29 mouse cellular contexts compared by ENCODE assay signal in the genomic region with DNA sequence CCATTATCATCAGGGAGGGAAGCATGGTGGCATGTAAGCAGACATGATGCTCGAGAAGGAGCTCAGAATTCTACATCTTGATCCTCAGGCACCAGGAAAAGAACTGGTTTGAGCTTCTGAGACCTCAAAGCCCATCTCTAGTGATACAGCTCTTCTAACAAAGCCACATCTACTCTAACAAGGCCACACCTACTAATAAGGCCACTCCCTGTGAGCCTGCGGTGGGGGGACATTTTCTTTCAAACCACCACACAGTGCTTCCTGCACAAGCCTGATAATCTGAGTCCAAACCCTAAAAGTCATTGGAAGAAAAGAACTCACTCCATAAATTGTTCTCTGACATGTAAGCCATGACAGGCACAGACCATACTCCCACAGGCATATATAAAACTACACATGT.
DNase-seq lines count a peak whose midpoint lies in the region; ATAC-seq and TF ChIP-seq lines count a peak whose summit lies in the region.
"Had no signal": no experiment of that assay in that cellular context is flagged by ENCODE, and none has a peak within 500 bp of the region (broad histone marks: within the 10 kb centered on the region; RNA-seq: fewer than 3 reads in every experiment).

No protein-coding gene starts in this region.

- WGBS in liver, postnatal 0 days (ENCODE audit: insufficient replicate concordance): 69% methylated on average over 2 of the region's 2 CpGs
- 40% methylated on average over 2 of the region's 2 CpGs for WGBS in liver, embryonic 14.5 days (ENCODE audit: insufficient replicate concordance)
- WGBS in embryonic facial prominence, embryonic 10.5 days: 83% methylated on average over 2 of the region's 2 CpGs

- H3K9me3 ChIP-seq in liver, postnatal 0 days (ENCODE audit: low read length): no peaks in the 10 kb centered on the region
- H3K9me3 ChIP-seq in liver, embryonic 14.5 days (ENCODE audit: control insufficient read depth, low read length): no peaks in the 10 kb centered on the region
- no peaks in the 10 kb centered on the region for H3K9me3 ChIP-seq in embryonic facial prominence, embryonic 10.5 days
- H3K9me3 ChIP-seq: embryonic facial prominence, embryonic 13.5 days; embryonic facial prominence, embryonic 15.5 days; forebrain, embryonic 10.5 days; forebrain, embryonic 12.5 days; G1E had no signal

- H3K4me3 ChIP-seq in liver, postnatal 0 days (ENCODE audit: low read depth, low read length): no peak overlapping the region
- H3K4me3 ChIP-seq in liver, embryonic 14.5 days (ENCODE audit: insufficient read depth in 1 of 2, low read depth in 2 of 2, low read length in 2 of 2): no peak overlapping the region
- H3K4me3 ChIP-seq in embryonic facial prominence, embryonic 10.5 days: no peak overlapping the region
- H3K4me3 ChIP-seq: embryonic facial prominence, embryonic 13.5 days; embryonic facial prominence, embryonic 15.5 days; erythroblast, embryonic 14.5 days; forebrain, embryonic 10.5 days; forebrain, embryonic 12.5 days had no signal

- DNase-seq in liver: peak; percentile 7
- no peak for DNase-seq in liver, postnatal 0 days
- no peak for DNase-seq in liver, embryonic 14.5 days (ENCODE audit: low read depth in 3 of 3, low spot score in 3 of 3)
- no peak for DNase-seq in embryonic facial prominence, embryonic 10.5 days (ENCODE audit: low spot score)
- DNase-seq in lung, postnatal 25 days (ENCODE audit: low spot score): no peak
- no peak for DNase-seq in embryo, embryonic 11 days
- DNase-seq: adrenal gland, adult 8-10 months; adrenal gland, postnatal 14 days; adrenal gland, postnatal 36 days; B cell, adult 2 months; cerebellum, adult 11-12 months; cerebellum, adult 2 months; cerebellum, adult 9-10 months; cerebellum, postnatal 10 days; cerebellum, postnatal 25 days had no signal

- H3K36me3 ChIP-seq in liver, postnatal 0 days (replicated peaks; ENCODE audit: insufficient read depth, low read length): no peaks in the 10 kb centered on the region
- no peaks in the 10 kb centered on the region for H3K36me3 ChIP-seq in liver, embryonic 14.5 days (replicated peaks; ENCODE audit: control insufficient read depth, insufficient read depth, low read depth)
- H3K36me3 ChIP-seq in embryonic facial prominence, embryonic 10.5 days (replicated peaks): no peaks in the 10 kb centered on the region
- H3K36me3 ChIP-seq: embryonic facial prominence, embryonic 13.5 days; embryonic facial prominence, embryonic 15.5 days; forebrain, embryonic 10.5 days; forebrain, embryonic 12.5 days; G1E had no signal

- no peak overlapping the region for H3K4me2 ChIP-seq in liver, postnatal 0 days (ENCODE audit: low read depth, low read length)
- no peak overlapping the region for H3K4me2 ChIP-seq in liver, embryonic 14.5 days (ENCODE audit: low read depth)
- H3K4me2 ChIP-seq: embryonic facial prominence, embryonic 13.5 days; embryonic facial prominence, embryonic 15.5 days; forebrain, embryonic 12.5 days had no signal

- no peak for ATAC-seq in liver, postnatal 0 days
- ATAC-seq in common myeloid progenitor, adult 5-6 weeks (replicated peaks; ENCODE audit: low read depth, poor library complexity, severe bottlenecking): 0 out of 2 replicates have a peak, but pooled peaks have one; percentile 32
- peak; percentile 56; the same call in 1 of the 2 replicates for ATAC-seq in liver, embryonic 14.5 days (ENCODE audit: insufficient read depth)
- peak; percentile 66 for ATAC-seq in megakaryocyte progenitor cell, adult 5-6 weeks (replicated peaks; ENCODE audit: poor library complexity)
- ATAC-seq: activated CD4-positive, CD25-positive, alpha-beta regulatory T cell, adult 4 months; CD4-positive, CD25-positive, alpha-beta regulatory T cell, adult 4 months; forebrain, embryonic 14.5 days; forebrain, embryonic 16.5 days; Patski had no signal

- no peaks in the 10 kb centered on the region for H3K27me3 ChIP-seq in liver, postnatal 0 days (ENCODE audit: insufficient read depth, low read length)
- H3K27me3 ChIP-seq in liver, embryonic 14.5 days (ENCODE audit: control insufficient read depth, insufficient read depth, low read length): no peaks in the 10 kb centered on the region
- H3K27me3 ChIP-seq in embryonic facial prominence, embryonic 10.5 days (replicated peaks; ENCODE audit: low read depth, poor library complexity, severe bottlenecking): no peaks in the 10 kb centered on the region
- H3K27me3 ChIP-seq: CH12.LX; embryonic facial prominence, embryonic 13.5 days; embryonic facial prominence, embryonic 15.5 days; forebrain, embryonic 12.5 days had no signal

- no peak overlapping the region for H3K27ac ChIP-seq in liver, postnatal 0 days (ENCODE audit: low read depth)
- no peak overlapping the region for H3K27ac ChIP-seq in liver, embryonic 14.5 days
- H3K27ac ChIP-seq in embryonic facial prominence, embryonic 10.5 days (replicated peaks): no peak overlapping the region
- H3K27ac ChIP-seq: embryonic facial prominence, embryonic 13.5 days; embryonic facial prominence, embryonic 15.5 days; forebrain, embryonic 10.5 days; forebrain, embryonic 12.5 days had no signal

- TF ChIP-seq CTCF in liver, postnatal 0 days (IDR thresholded peaks at IDR 0.05; ENCODE audit: low read depth): no peak
- TF ChIP-seq CTCF in liver, embryonic 14.5 days (IDR thresholded peaks at IDR 0.05; ENCODE audit: low read depth): no peak

- H3K4me1 ChIP-seq in liver, postnatal 0 days (ENCODE audit: insufficient read depth): no peaks in the 10 kb centered on the region
- peaks cover 0 to 3% of the 10 kb centered on the region in 2 experiments; a peak in 2 of 4 replicates for H3K4me1 ChIP-seq in liver, embryonic 14.5 days (replicated peaks; ENCODE audit: control insufficient read depth in 2 of 2, insufficient read depth in 2 of 2, low read length in 1 of 2)
- no peaks in the 10 kb centered on the region for H3K4me1 ChIP-seq in embryonic facial prominence, embryonic 10.5 days
- H3K4me1 ChIP-seq: embryonic facial prominence, embryonic 13.5 days; embryonic facial prominence, embryonic 15.5 days; forebrain, embryonic 10.5 days; forebrain, embryonic 12.5 days had no signal

- no peak for TF ChIP-seq EP300 in liver, postnatal 0 days (IDR thresholded peaks at IDR 0.05; ENCODE audit: low read depth)
- no peak for TF ChIP-seq EP300 in liver, embryonic 14.5 days (IDR thresholded peaks at IDR 0.05; ENCODE audit: low read depth)

- no peak overlapping the region for H3K9ac ChIP-seq in liver, postnatal 0 days (replicated peaks)
- H3K9ac ChIP-seq in liver, embryonic 14.5 days (replicated peaks): no peak overlapping the region
- H3K9ac ChIP-seq: embryonic facial prominence, embryonic 13.5 days; embryonic facial prominence, embryonic 15.5 days; forebrain, embryonic 12.5 days had no signal
